Mouse (Mus musculus) kidney, postnatal 0 days (tissue): Measurements from ENCODE around the gene Ilf2. TPM values are rescaled to one million over a fixed set of nuclear protein-coding genes. Genes with fewer than 3 reads are reported as not detected.

Source experiments
- ATAC-seq: fragments of 200-750 bp; cut with Nextera tagmentation; replicated peaks from 2 replicates; pipeline ENCODE4 v1.8.0; 2017; ENCODE audit warnings: low read depth, moderate number of reproducible peaks, moderate TSS enrichment, moderate library complexity; ENCODE audit not compliant: low FRiP score
- DNase-seq: peaks from one replicate; pipeline ENCODE4 v3.0.0-alpha.2; 2016; ENCODE audit warnings: low spot score
- H3K27ac ChIP-seq: fragments of 300-500 bp; sonication (generic); 2 replicates; pipeline ENCODE4 v1.5.1; 2014; ENCODE audit warnings: mild to moderate bottlenecking
- H3K27me3 ChIP-seq: fragments of 300-500 bp; sonication (generic); 2 replicates; pipeline ENCODE4 v1.6.1; 2014; ENCODE audit warnings: low read length, mixed read lengths; ENCODE audit not compliant: insufficient read depth
- H3K36me3 ChIP-seq: fragments of 300-500 bp; sonication (generic); 2 replicates; pipeline ENCODE4 v1.6.1; 2014; ENCODE audit warnings: low read length, mixed read lengths; ENCODE audit not compliant: insufficient read depth
- H3K4me1 ChIP-seq: fragments of 300-500 bp; sonication (generic); replicated peaks from 2 replicates; pipeline ENCODE4 v1.6.1; 2014; ENCODE audit warnings: antibody characterized with exemption, low read length, mixed read lengths; ENCODE audit not compliant: insufficient read depth
- H3K4me2 ChIP-seq: fragments of 300-500 bp; sonication (generic); 2 replicates; pipeline ENCODE4 v1.6.1; 2014; ENCODE audit warnings: mild to moderate bottlenecking, low read length, moderate library complexity, mixed read lengths
- H3K4me3 ChIP-seq: fragments of 300-500 bp; sonication (generic); replicated peaks from 2 replicates; pipeline ENCODE4 v1.5.1; 2014; ENCODE audit warnings: low read depth, low read length
- H3K9ac ChIP-seq: fragments of 300-500 bp; sonication (generic); 2 replicates; pipeline ENCODE4 v1.6.1; 2014; ENCODE audit warnings: low read depth, low read length
- H3K9me3 ChIP-seq: fragments of 300-500 bp; sonication (generic); replicated peaks from 2 replicates; pipeline ENCODE4 v1.6.1; 2016; ENCODE audit warnings: low read length, inconsistent platforms, mixed read lengths
- CTCF ChIP-seq: IDR thresholded peaks from 2 replicates; pipeline ENCODE4 v1.5.1; 2016; ENCODE audit warnings: antibody characterized with exemption, low read depth, mild to moderate bottlenecking, moderate library complexity
- WGBS: fragments of 180-500 bp; shearing (Covaris S2); extraction: QIAGEN DNeasy Blood & Tissue Kit; methylation state at CpG from one replicate; pipeline ENCODE4 v1.1.7; 2014; 5-methylcytosine and 5-hydroxymethylcytosine counted together
- polyA plus RNA-seq: library from polyadenylated mRNA; unstranded; fragments of >200 nt; fragmentation: Nextera tagmentation; extraction: Ambion mirVana; gene quantifications from 2 replicates; pipeline ENCODE4 v1.2.1, GENCODE M21; 2015

Ilf2 gene
- polyA plus RNA-seq, 1 experiment from 2014 or later = 118 TPM

GRCm38 (mm10) chr3:90446389-90447122 is 29.4 kb upstream of the Ilf2 start:
- DNase-seq (peak; percentile 97), ATAC-seq (peak; percentile 93)
- H3K36me3 ChIP-seq = no peaks in the 10 kb centered on the region
- no peaks in the 10 kb centered on the region for H3K4me1 ChIP-seq
- peak overlapping the region; percentile 8; the same call in 1 of the 2 replicates for H3K4me3 ChIP-seq
- TF ChIP-seq CTCF = 0 out of 2 replicates have a peak, but pooled peaks have one; percentile 28
- WGBS = 2% methylated on average over 17 of the region's 17 CpGs
- no peaks in the 10 kb centered on the region for H3K9me3 ChIP-seq
- H3K27me3 ChIP-seq = no peaks in the 10 kb centered on the region
- peak overlapping the region; percentile 46 for H3K4me2 ChIP-seq
- peak overlapping the region; percentile 92 for H3K27ac ChIP-seq
- peak overlapping the region; percentile 32; the same call in 1 of the 2 replicates for H3K9ac ChIP-seq

GRCm38 (mm10) chr3:90447123-90447494 is 28.8 kb upstream of the Ilf2 start:
- ATAC-seq = peak; percentile 44; the same call in 1 of the 2 replicates

GRCm38 (mm10) chr3:90448626-90449025 is 27.3 kb upstream of the Ilf2 start:
- no peaks in the 10 kb centered on the region for H3K27me3 ChIP-seq
- WGBS = 64% methylated on average over 6 of the region's 6 CpGs
- H3K4me2 ChIP-seq = no peak overlapping the region
- no peaks in the 10 kb centered on the region for H3K9me3 ChIP-seq
- no peak for DNase-seq
- ATAC-seq = no peak
- H3K4me1 ChIP-seq = no peaks in the 10 kb centered on the region
- H3K36me3 ChIP-seq = no peaks in the 10 kb centered on the region
- H3K9ac ChIP-seq = no peak overlapping the region
- H3K27ac ChIP-seq = peak overlapping the region; percentile 92
- no peak for TF ChIP-seq CTCF
- H3K4me3 ChIP-seq = no peak overlapping the region

More at GRCm38 (mm10) chr3:90447123-90447494, 28.8 kb upstream of the Ilf2 start:
- TF ChIP-seq CTCF = no peak
- H3K4me1 ChIP-seq = no peaks in the 10 kb centered on the region
- no peaks in the 10 kb centered on the region for H3K27me3 ChIP-seq
- peak overlapping the region; percentile 92 for H3K27ac ChIP-seq
- H3K4me3 ChIP-seq = no peak overlapping the region
- H3K4me2 ChIP-seq = peak overlapping the region; percentile 46
- H3K36me3 ChIP-seq = no peaks in the 10 kb centered on the region
- H3K9me3 ChIP-seq = no peaks in the 10 kb centered on the region
- peak overlapping the region; percentile 32; the same call in 1 of the 2 replicates for H3K9ac ChIP-seq
- DNase-seq = peak; percentile 85
- 19% methylated on average over 7 of the region's 7 CpGs for WGBS

GRCm38 (mm10) chr3:90450874-90451273 is 25.1 kb upstream of the Ilf2 start:
- Histone ChIP-seq H3K36me3 (no peaks in the 10 kb centered on the region), H3K4me2 (0 out of 2 replicates have a peak overlapping the region, but pooled peaks have one; percentile 3), H3K4me3 (no peak overlapping the region), H3K27ac (peak overlapping the region; percentile 64), H3K4me1 (no peaks in the 10 kb centered on the region), H3K9me3 (no peaks in the 10 kb centered on the region), H3K27me3 (no peaks in the 10 kb centered on the region), H3K9ac (0 out of 2 replicates have a peak overlapping the region, but pooled peaks have one; percentile 4)
- ATAC-seq = no peak
- TF ChIP-seq CTCF = no peak
- DNase-seq = no peak
- 30% methylated on average over 12 of the region's 12 CpGs for WGBS

- no peaks in the 10 kb centered on the region for H3K9me3 ChIP-seq
- no peaks in the 10 kb centered on the region for H3K4me1 ChIP-seq
- H3K9ac ChIP-seq = no peak overlapping the region
- H3K27me3 ChIP-seq = no peaks in the 10 kb centered on the region
- no peak overlapping the region for H3K4me2 ChIP-seq
- no peaks in the 10 kb centered on the region for H3K36me3 ChIP-seq
- no peak overlapping the region for H3K4me3 ChIP-seq
- H3K27ac ChIP-seq = peak overlapping the region; percentile 64; the same call in 1 of the 2 replicates
- DNase-seq (peak; percentile 38), ATAC-seq (no peak)
- 63% methylated on average over 10 of the region's 10 CpGs for WGBS
- TF ChIP-seq CTCF = no peak
These were observed 24.4 kb upstream of the Ilf2 start for GRCm38 (mm10) chr3:90451396-90452095.

GRCm38 (mm10) chr3:90454931-90455330 is 21.0 kb upstream of the Ilf2 start:
- no peaks in the 10 kb centered on the region for H3K9me3 ChIP-seq
- 0 out of 2 replicates have a peak, but pooled peaks cover under 1% of the 10 kb centered on the region for H3K4me1 ChIP-seq
- no peak overlapping the region for H3K4me2 ChIP-seq
- ATAC-seq = no peak
- H3K36me3 ChIP-seq = no peaks in the 10 kb centered on the region
- no peaks in the 10 kb centered on the region for H3K27me3 ChIP-seq
- H3K4me3 ChIP-seq = no peak overlapping the region
- no peak overlapping the region for H3K9ac ChIP-seq
- no peak for TF ChIP-seq CTCF
- 91% methylated on average over 14 of the region's 14 CpGs for WGBS
- no peak for DNase-seq
- H3K27ac ChIP-seq = no peak overlapping the region
